In the genomic region with DNA sequence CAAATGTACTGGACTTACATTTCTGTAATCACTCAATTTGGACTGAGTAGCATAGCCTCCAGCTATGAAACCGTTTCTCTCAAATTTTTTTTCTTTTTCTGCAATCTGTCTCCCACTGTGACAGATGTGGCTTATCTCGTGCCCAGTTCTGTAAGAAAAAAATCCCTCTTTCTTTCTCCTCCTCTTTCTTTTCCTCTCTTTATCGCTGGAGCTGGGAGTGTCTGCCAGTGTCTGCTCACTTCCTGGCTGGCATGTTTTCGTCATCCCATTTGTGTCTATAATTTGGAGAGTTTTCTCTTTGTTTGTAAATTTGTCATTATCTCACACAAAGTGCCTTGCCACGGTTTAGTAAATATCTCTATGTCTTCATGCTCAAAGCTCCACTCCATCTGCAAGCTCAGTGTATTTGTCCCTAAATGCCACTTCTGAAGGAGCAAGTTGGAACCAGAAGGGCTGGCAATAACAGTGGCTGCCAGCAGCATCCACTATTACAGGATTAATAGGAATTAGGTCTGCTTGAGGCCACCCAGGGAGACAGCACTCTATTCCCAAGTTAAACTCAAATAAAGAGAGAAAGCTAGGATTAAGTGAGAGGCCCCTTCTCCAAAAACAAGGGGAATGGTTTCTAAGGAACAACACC, we compare ENCODE assay signal across 14 mouse cellular contexts.
DNase-seq lines count a peak whose midpoint lies in the region; ATAC-seq and TF ChIP-seq lines count a peak whose summit lies in the region.
"Had no signal": no experiment of that assay in that cellular context is flagged by ENCODE, and none has a peak within 500 bp of the region (broad histone marks: within the 10 kb centered on the region; RNA-seq: fewer than 3 reads in every experiment).

No protein-coding gene starts in this region.

- peak; percentile 42 for ATAC-seq in frontal cortex, adult (ENCODE audit: low TSS enrichment)
- peak; percentile 39; the same call in 1 of the 2 replicates for ATAC-seq in liver, embryonic 11.5 days (replicated peaks; ENCODE audit: low FRiP score)
- ATAC-seq in midbrain, embryonic 15.5 days (replicated peaks): no peak

- TF ChIP-seq POLR2A in thymus, adult 2 months (IDR thresholded peaks at IDR 0.05; ENCODE audit: control insufficient read depth, extremely low read depth, insufficient read depth, low read length, poor library complexity): no peak

- H3K4me1 ChIP-seq in liver, embryonic 11.5 days (replicated peaks; ENCODE audit: control insufficient read depth, insufficient read depth, low read length): no peaks in the 10 kb centered on the region
- peaks cover 14% of the 10 kb centered on the region; the same call in 1 of the 2 replicates for H3K4me1 ChIP-seq in midbrain, embryonic 15.5 days
- no peaks in the 10 kb centered on the region for H3K4me1 ChIP-seq in thymus, adult 2 months (replicated peaks; ENCODE audit: control insufficient read depth, insufficient read depth, low read length)
- H3K4me1 ChIP-seq: limb, embryonic 12.5 days had no signal

- H3K4me2 ChIP-seq in liver, embryonic 11.5 days: no peak overlapping the region
- H3K4me2 ChIP-seq in midbrain, embryonic 15.5 days: no peak overlapping the region
- H3K4me2 ChIP-seq: heart, embryonic 12.5 days; limb, embryonic 12.5 days had no signal

- H3K9me3 ChIP-seq in liver, embryonic 11.5 days (ENCODE audit: control insufficient read depth, low read length): no peaks in the 10 kb centered on the region
- no peaks in the 10 kb centered on the region for H3K9me3 ChIP-seq in midbrain, embryonic 15.5 days
- H3K9me3 ChIP-seq: heart, embryonic 12.5 days had no signal

- no peak overlapping the region for H3K27ac ChIP-seq in liver, embryonic 11.5 days (ENCODE audit: low read depth, low read length)
- peak overlapping the region; percentile 32 for H3K27ac ChIP-seq in midbrain, embryonic 15.5 days
- no peak overlapping the region for H3K27ac ChIP-seq in thymus, adult 2 months (ENCODE audit: control insufficient read depth, insufficient read depth, low read length)
- H3K27ac ChIP-seq: limb, embryonic 12.5 days had no signal

- H3K27me3 ChIP-seq in liver, embryonic 11.5 days (replicated peaks; ENCODE audit: control insufficient read depth, insufficient read depth, low read length): no peaks in the 10 kb centered on the region
- no peaks in the 10 kb centered on the region for H3K27me3 ChIP-seq in midbrain, embryonic 15.5 days (replicated peaks)
- H3K27me3 ChIP-seq in thymus, adult 2 months (ENCODE audit: control insufficient read depth, insufficient read depth, low read length): no peaks in the 10 kb centered on the region
- H3K27me3 ChIP-seq: heart, embryonic 12.5 days; limb, embryonic 12.5 days had no signal

- 33% methylated on average over 5 of the region's 5 CpGs for WGBS in liver, embryonic 11.5 days
- 23% methylated on average over 5 of the region's 5 CpGs for WGBS in midbrain, embryonic 15.5 days
- WGBS in thymus, adult 2 months: 39% methylated on average over 5 of the region's 5 CpGs

- DNase-seq in frontal cortex, postnatal 10 days (ENCODE audit: low spot score in 2 of 2): no peak
- no peak for DNase-seq in liver, embryonic 11.5 days (ENCODE audit: low spot score)
- no peak for DNase-seq in liver
- peak; percentile 50 for DNase-seq in brain, adult 2 months (ENCODE audit: low read depth, low spot score)
- DNase-seq in thymus, adult 2 months: no peak
- DNase-seq in c-Kit-positive CD71-positive TER-119-positive erythroid progenitor cells, embryonic 14.5 days (ENCODE audit: low spot score): no peak
- DNase-seq: adrenal gland, postnatal 14 days; cerebellum, adult 11-12 months; gastrocnemius, postnatal 10 days; lung, adult 18-20 months had no signal

- H3K36me3 ChIP-seq in liver, embryonic 11.5 days (ENCODE audit: control insufficient read depth, insufficient read depth, low read length): no peaks in the 10 kb centered on the region
- no peaks in the 10 kb centered on the region for H3K36me3 ChIP-seq in midbrain, embryonic 15.5 days (replicated peaks)
- no peaks in the 10 kb centered on the region for H3K36me3 ChIP-seq in thymus, adult 2 months (ENCODE audit: control insufficient read depth, insufficient read depth, low read length)
- H3K36me3 ChIP-seq: heart, embryonic 12.5 days; limb, embryonic 12.5 days had no signal

- no peak overlapping the region for H3K4me3 ChIP-seq in liver, embryonic 11.5 days (ENCODE audit: low read depth, low read length)
- H3K4me3 ChIP-seq in midbrain, embryonic 15.5 days: no peak overlapping the region
- no peak overlapping the region for H3K4me3 ChIP-seq in thymus, adult 2 months (ENCODE audit: control insufficient read depth, insufficient read depth, low read length)
- H3K4me3 ChIP-seq: heart, embryonic 12.5 days; limb, embryonic 12.5 days had no signal

- no peak for TF ChIP-seq CTCF in thymus, adult 2 months (IDR thresholded peaks at IDR 0.05; ENCODE audit: borderline replicate concordance, control insufficient read depth, extremely low read depth, insufficient read depth, low read length, poor library complexity)

- H3K9ac ChIP-seq in liver, embryonic 11.5 days (ENCODE audit: low read depth, low read length): no peak overlapping the region
- H3K9ac ChIP-seq in midbrain, embryonic 15.5 days: no peak overlapping the region
- H3K9ac ChIP-seq: heart, embryonic 12.5 days; limb, embryonic 12.5 days had no signal
